Comparison of ENCODE assay signal across 8 mouse cellular contexts in genomic region chr14:51983855-51984246, GRCm38 (mm10). TPM values are rescaled to one million over a fixed set of nuclear protein-coding genes. Genes with fewer than 3 reads are reported as not detected.
A peak's percentile ranks its signal among the peaks of the same experiment; 100 is the strongest.
DNase-seq lines count a peak whose midpoint lies in the region; ATAC-seq lines count a peak whose summit lies in the region.

No protein-coding gene starts in this region.

- H3K36me3 ChIP-seq in liver, embryonic 11.5 days (ENCODE audit: control insufficient read depth, insufficient read depth, low read length) = peaks cover 5% of the 10 kb centered on the region; the same call in 1 of the 2 replicates
- peaks cover 20% of the 10 kb centered on the region for H3K36me3 ChIP-seq in embryonic facial prominence, embryonic 15.5 days
- H3K36me3 ChIP-seq in limb, embryonic 11.5 days (ENCODE audit: control insufficient read depth, insufficient read depth, low read length) = peaks cover 4% of the 10 kb centered on the region; the same call in 1 of the 2 replicates
- peaks cover 16% of the 10 kb centered on the region for H3K36me3 ChIP-seq in neural tube, embryonic 15.5 days

- no peak for DNase-seq in liver, embryonic 11.5 days (ENCODE audit: low spot score)
- no peak for DNase-seq in liver
- no peak for DNase-seq in limb, embryonic 11.5 days (ENCODE audit: low spot score)
- no peak for DNase-seq in ovary, adult 18-20 months (ENCODE audit: low spot score)
- DNase-seq in adrenal gland, adult 2 months = no peak

- peaks cover 29% of the 10 kb centered on the region for H3K4me1 ChIP-seq in liver, embryonic 11.5 days (replicated peaks; ENCODE audit: control insufficient read depth, insufficient read depth, low read length)
- H3K4me1 ChIP-seq in embryonic facial prominence, embryonic 15.5 days = peaks cover 25% of the 10 kb centered on the region
- peaks cover 16% of the 10 kb centered on the region for H3K4me1 ChIP-seq in limb, embryonic 11.5 days (ENCODE audit: control insufficient read depth, insufficient read depth, low read length)
- peaks cover 42% of the 10 kb centered on the region for H3K4me1 ChIP-seq in neural tube, embryonic 15.5 days

- peak overlapping the region; percentile 79 for H3K9ac ChIP-seq in liver, embryonic 11.5 days (ENCODE audit: low read depth, low read length)
- peak overlapping the region; percentile 85 for H3K9ac ChIP-seq in embryonic facial prominence, embryonic 15.5 days
- H3K9ac ChIP-seq in limb, embryonic 11.5 days (ENCODE audit: low read length) = peak overlapping the region; percentile 91
- peak overlapping the region; percentile 87 for H3K9ac ChIP-seq in neural tube, embryonic 15.5 days (replicated peaks)

- peak overlapping the region; percentile 87 for H3K4me2 ChIP-seq in liver, embryonic 11.5 days
- peak overlapping the region; percentile 87 for H3K4me2 ChIP-seq in embryonic facial prominence, embryonic 15.5 days (replicated peaks)
- peak overlapping the region; percentile 86 for H3K4me2 ChIP-seq in limb, embryonic 11.5 days (ENCODE audit: low read depth, severe bottlenecking)
- peak overlapping the region; percentile 93 for H3K4me2 ChIP-seq in neural tube, embryonic 15.5 days

- ATAC-seq in liver, embryonic 11.5 days (replicated peaks; ENCODE audit: low FRiP score) = no peak
- ATAC-seq in embryonic facial prominence, embryonic 15.5 days (ENCODE audit: insufficient number of reproducible peaks, low FRiP score, low TSS enrichment, low read depth) = no peak
- ATAC-seq in limb, embryonic 11.5 days (ENCODE audit: insufficient number of reproducible peaks, low FRiP score, low TSS enrichment, low read depth) = no peak
- ATAC-seq in neural tube, embryonic 15.5 days (ENCODE audit: low FRiP score) = no peak
- ATAC-seq in activated CD4-positive, CD25-positive, alpha-beta regulatory T cell, adult 4 months = no peak

- peak overlapping the region; percentile 71 for H3K4me3 ChIP-seq in liver, embryonic 11.5 days (ENCODE audit: low read depth, low read length)
- peak overlapping the region; percentile 65 for H3K4me3 ChIP-seq in embryonic facial prominence, embryonic 15.5 days (replicated peaks)
- H3K4me3 ChIP-seq in limb, embryonic 11.5 days (ENCODE audit: low read depth, low read length) = peak overlapping the region; percentile 78
- peak overlapping the region; percentile 73 for H3K4me3 ChIP-seq in neural tube, embryonic 15.5 days (replicated peaks)

- 8% methylated on average over 10 of the region's 10 CpGs for WGBS in liver, embryonic 11.5 days
- WGBS in embryonic facial prominence, embryonic 15.5 days = 14% methylated on average over 10 of the region's 10 CpGs
- WGBS in limb, embryonic 11.5 days = 7% methylated on average over 10 of the region's 10 CpGs
- 11% methylated on average over 10 of the region's 10 CpGs for WGBS in neural tube, embryonic 15.5 days

- no peaks in the 10 kb centered on the region for H3K9me3 ChIP-seq in liver, embryonic 11.5 days (ENCODE audit: control insufficient read depth, low read length)
- no peaks in the 10 kb centered on the region for H3K9me3 ChIP-seq in embryonic facial prominence, embryonic 15.5 days (replicated peaks)
- H3K9me3 ChIP-seq in limb, embryonic 11.5 days (ENCODE audit: control insufficient read depth, low read length) = no peaks in the 10 kb centered on the region
- no peaks in the 10 kb centered on the region for H3K9me3 ChIP-seq in neural tube, embryonic 15.5 days (replicated peaks)

- peak overlapping the region; percentile 96; the same call in 1 of the 2 replicates for H3K27ac ChIP-seq in liver, embryonic 11.5 days (ENCODE audit: low read depth, low read length)
- peak overlapping the region; percentile 96 for H3K27ac ChIP-seq in embryonic facial prominence, embryonic 15.5 days (replicated peaks)
- H3K27ac ChIP-seq in limb, embryonic 11.5 days (replicated peaks; ENCODE audit: low read depth, low read length) = peak overlapping the region; percentile 98
- H3K27ac ChIP-seq in neural tube, embryonic 15.5 days (replicated peaks) = peak overlapping the region; percentile 91

- no peaks in the 10 kb centered on the region for H3K27me3 ChIP-seq in liver, embryonic 11.5 days (replicated peaks; ENCODE audit: control insufficient read depth, insufficient read depth, low read length)
- no peaks in the 10 kb centered on the region for H3K27me3 ChIP-seq in embryonic facial prominence, embryonic 15.5 days
- H3K27me3 ChIP-seq in limb, embryonic 11.5 days (ENCODE audit: control insufficient read depth, insufficient read depth, low read length) = no peaks in the 10 kb centered on the region
- no peaks in the 10 kb centered on the region for H3K27me3 ChIP-seq in neural tube, embryonic 15.5 days (replicated peaks)

RNA-seq across cellular contexts. Expression of gene Arhgef40, which starts 0.7 kb away (rescaled TPM):
- 50.7 and 61.8 TPM in 2 replicates for polyA plus RNA-seq in liver, embryonic 11.5 days (2014; fragmentation: Nextera tagmentation; extraction: Ambion mirVana)
- polyA plus RNA-seq in embryonic facial prominence, embryonic 15.5 days (2015; fragmentation: Nextera tagmentation; extraction: Ambion mirVana) = 144 and 150 TPM in 2 replicates
- polyA plus RNA-seq in limb, embryonic 11.5 days (2014; fragmentation: Nextera tagmentation; extraction: Ambion mirVana) = 154 and 158 TPM in 2 replicates
- 71.3 and 82.7 TPM in 2 replicates for polyA plus RNA-seq in neural tube, embryonic 15.5 days (2015; fragmentation: Nextera tagmentation; extraction: Ambion mirVana)
- not detected for polyA plus RNA-seq in activated CD4-positive, CD25-positive, alpha-beta regulatory T cell, adult 4 months (2017; shearing (Covaris generic))
- 10 to 100 TPM; 39.7 to 56.9 TPM for total RNA-seq in adrenal gland, adult 2 months (2021)
- polyA plus RNA-seq in adrenal gland, adult 2 months (2012; rRNA removed) = 97.8 and 107 TPM in 2 replicates

RNA-seq across cellular contexts. Expression of gene Tmem253, which starts 31.6 kb away (rescaled TPM):
- polyA plus RNA-seq in liver, embryonic 11.5 days (2014; fragmentation: Nextera tagmentation; extraction: Ambion mirVana) = 0.85 TPM in 1 of 2 replicates, not detected in the other
- polyA plus RNA-seq in embryonic facial prominence, embryonic 15.5 days (2015; fragmentation: Nextera tagmentation; extraction: Ambion mirVana) = 0.53 and 0.60 TPM in 2 replicates
- 0.60 and 1.3 TPM in 2 replicates for polyA plus RNA-seq in limb, embryonic 11.5 days (2014; fragmentation: Nextera tagmentation; extraction: Ambion mirVana)
- 0.88 and 1.4 TPM in 2 replicates for polyA plus RNA-seq in neural tube, embryonic 15.5 days (2015; fragmentation: Nextera tagmentation; extraction: Ambion mirVana)
- under 1 TPM in 1 of 2 experiments, not detected in 1; 0.98 TPM for polyA plus RNA-seq in activated CD4-positive, CD25-positive, alpha-beta regulatory T cell, adult 4 months (2017; shearing (Covaris generic))
- total RNA-seq in adrenal gland, adult 2 months (2021) = 1 to 10 TPM; 1.6 to 2.1 TPM
- polyA plus RNA-seq in adrenal gland, adult 2 months (2012; rRNA removed) = 0.36 and 0.83 TPM in 2 replicates

RNA-seq across cellular contexts. Expression of gene Zfp219, which starts 36.7 kb away (rescaled TPM):
- 19.8 and 21.9 TPM in 2 replicates for polyA plus RNA-seq in liver, embryonic 11.5 days (2014; fragmentation: Nextera tagmentation; extraction: Ambion mirVana)
- polyA plus RNA-seq in embryonic facial prominence, embryonic 15.5 days (2015; fragmentation: Nextera tagmentation; extraction: Ambion mirVana) = 33.7 and 33.8 TPM in 2 replicates
- 51.6 and 52.0 TPM in 2 replicates for polyA plus RNA-seq in limb, embryonic 11.5 days (2014; fragmentation: Nextera tagmentation; extraction: Ambion mirVana)
- polyA plus RNA-seq in neural tube, embryonic 15.5 days (2015; fragmentation: Nextera tagmentation; extraction: Ambion mirVana) = 25.3 and 28.6 TPM in 2 replicates
- 1 to 10 TPM; 1.9 to 2.2 TPM for polyA plus RNA-seq in activated CD4-positive, CD25-positive, alpha-beta regulatory T cell, adult 4 months (2017; shearing (Covaris generic))
- total RNA-seq in adrenal gland, adult 2 months (2021) = 10 to 100 TPM; 40.7 to 52.9 TPM
- polyA plus RNA-seq in adrenal gland, adult 2 months (2012; rRNA removed) = 133 and 156 TPM in 2 replicates

RNA-seq across cellular contexts. Expression of gene Olfr221, which starts 58.4 kb away (rescaled TPM):
- polyA plus RNA-seq in liver, embryonic 11.5 days (2014; fragmentation: Nextera tagmentation; extraction: Ambion mirVana) = not detected in 2 replicates
- 0.19 TPM in 1 of 2 replicates, not detected in the other for polyA plus RNA-seq in embryonic facial prominence, embryonic 15.5 days (2015; fragmentation: Nextera tagmentation; extraction: Ambion mirVana)
- polyA plus RNA-seq in limb, embryonic 11.5 days (2014; fragmentation: Nextera tagmentation; extraction: Ambion mirVana) = not detected in 2 replicates
- not detected in 2 replicates for polyA plus RNA-seq in neural tube, embryonic 15.5 days (2015; fragmentation: Nextera tagmentation; extraction: Ambion mirVana)
- not detected for polyA plus RNA-seq in activated CD4-positive, CD25-positive, alpha-beta regulatory T cell, adult 4 months (2017; shearing (Covaris generic))
- total RNA-seq in adrenal gland, adult 2 months (2021) = not detected
- not detected in 2 replicates for polyA plus RNA-seq in adrenal gland, adult 2 months (2012; rRNA removed)

Comparison
In these comparisons a context has a peak if more than half of its experiments do, and no peak if none do; other contexts are left out.
1. RNA of gene Arhgef40, which starts 0.7 kb away (polyA plus RNA-seq): 154 to 158 TPM in limb, embryonic 11.5 days, 144 to 150 TPM in embryonic facial prominence, embryonic 15.5 days, 97.8 to 107 TPM in adrenal gland, adult 2 months, 71.3 to 82.7 TPM in neural tube, embryonic 15.5 days and 50.7 to 61.8 TPM in liver, embryonic 11.5 days; not detected in activated CD4-positive, CD25-positive, alpha-beta regulatory T cell, adult 4 months; every median in the first group is over 10 times any median in the second.
2. Peak in every context shown above with its lines, with median percentiles within 50 percentile points of each other: H3K27ac ChIP-seq, H3K4me2 ChIP-seq, H3K4me3 ChIP-seq and H3K9ac ChIP-seq.